8 mouse cellular contexts compared by ENCODE assay signal in genomic region chr5:141985003-141985402, GRCm38 (mm10).
DNase-seq lines count a peak whose midpoint lies in the region; ATAC-seq and TF ChIP-seq lines count a peak whose summit lies in the region.

No protein-coding gene starts in this region.

- no peaks in the 10 kb centered on the region for H3K9me3 ChIP-seq in heart, embryonic 11.5 days (replicated peaks; ENCODE audit: control insufficient read depth, low read length)
- no peaks in the 10 kb centered on the region for H3K9me3 ChIP-seq in limb, embryonic 14.5 days (ENCODE audit: control insufficient read depth, low read length)

- ATAC-seq in heart, embryonic 11.5 days (replicated peaks; ENCODE audit: insufficient number of reproducible peaks, low FRiP score, low TSS enrichment) = no peak
- ATAC-seq in limb, embryonic 14.5 days (ENCODE audit: low FRiP score, low read depth) = peak; percentile 63; the same call in 1 of the 2 replicates

- TF ChIP-seq POLR2A in limb, embryonic 14.5 days (IDR thresholded peaks at IDR 0.05; ENCODE audit: borderline replicate concordance, extremely low read depth, insufficient read depth, insufficient read length) = no peak

- no peak overlapping the region for H3K27ac ChIP-seq in heart, embryonic 11.5 days (ENCODE audit: low read depth, low read length)
- H3K27ac ChIP-seq in limb, embryonic 14.5 days (replicated peaks; ENCODE audit: low read depth, low read length) = no peak overlapping the region

- no peaks in the 10 kb centered on the region for H3K36me3 ChIP-seq in heart, embryonic 11.5 days (ENCODE audit: control insufficient read depth, insufficient read depth, low read length)
- H3K36me3 ChIP-seq in limb, embryonic 14.5 days (ENCODE audit: control insufficient read depth, insufficient read depth, low read length) = no peaks in the 10 kb centered on the region

- intact Hi-C loops in heart, postnatal 25 days (cut with DNase I) = loop anchor here (1.0 to 2.0 kb wide), 2 partner anchors 334 to 462 kb away; no protein-coding TSS in a partner anchor

- H3K4me3 ChIP-seq in heart, embryonic 11.5 days (ENCODE audit: low read depth, low read length) = no peak overlapping the region
- no peak overlapping the region for H3K4me3 ChIP-seq in limb, embryonic 14.5 days (replicated peaks; ENCODE audit: low read length)

- H3K4me1 ChIP-seq in heart, embryonic 11.5 days (ENCODE audit: control insufficient read depth, insufficient read depth, low read length) = no peaks in the 10 kb centered on the region
- no peaks in the 10 kb centered on the region for H3K4me1 ChIP-seq in limb, embryonic 14.5 days (ENCODE audit: control insufficient read depth, insufficient read depth, low read length)

- WGBS in heart, embryonic 11.5 days (ENCODE audit: insufficient replicate concordance) = 9% methylated on average over 8 of the region's 8 CpGs
- 5% methylated on average over 8 of the region's 8 CpGs for WGBS in limb, embryonic 14.5 days

- H3K4me2 ChIP-seq in heart, embryonic 11.5 days = no peak overlapping the region
- no peak overlapping the region for H3K4me2 ChIP-seq in limb, embryonic 14.5 days (replicated peaks; ENCODE audit: low read depth, low read length, severe bottlenecking)

- DNase-seq in heart, adult 11 months = peak; percentile 91
- peak; percentile 90 for DNase-seq in ZHBTc4 (ENCODE audit: low read depth, low spot score)
- DNase-seq in embryo, embryonic 10.5 days (ENCODE audit: low spot score) = peak; percentile 89
- peak; percentile 15 for DNase-seq in heart, postnatal 25 days (ENCODE audit: low spot score)
- peak; percentile 83 for DNase-seq in limb, embryonic 14.5 days (ENCODE audit: low spot score)
- peak; percentile 46 for DNase-seq in ovary, postnatal 10 days (ENCODE audit: low spot score)
- peak; percentile 80 for DNase-seq in thymus, postnatal 25 days

- H3K27me3 ChIP-seq in heart, embryonic 11.5 days (ENCODE audit: control insufficient read depth, insufficient read depth, low read length) = no peaks in the 10 kb centered on the region
- no peaks in the 10 kb centered on the region for H3K27me3 ChIP-seq in limb, embryonic 14.5 days (ENCODE audit: control insufficient read depth, insufficient read depth, low read length)

- no peak overlapping the region for H3K9ac ChIP-seq in heart, embryonic 11.5 days (ENCODE audit: low read depth, low read length)
- H3K9ac ChIP-seq in limb, embryonic 14.5 days (ENCODE audit: low read depth, low read length, severe bottlenecking) = no peak overlapping the region

Comparison
In these comparisons a context has a peak if more than half of its experiments do, and no peak if none do; other contexts are left out.
1. DNase-seq: peak in every context shown above with its lines; median percentile 91 in heart, adult 11 months; 90 in ZHBTc4; 89 in embryo, embryonic 10.5 days; 83 in limb, embryonic 14.5 days; 80 in thymus, postnatal 25 days; 46 in ovary, postnatal 10 days; 15 in heart, postnatal 25 days.